Mouse (Mus musculus) lung, embryonic 16.5 days (tissue): ENCODE measurements around the gene S100pbp. TPM values are rescaled to one million over a fixed set of nuclear protein-coding genes. Genes with fewer than 3 reads are reported as not detected.
A peak's percentile ranks its signal among the peaks of the same experiment; 100 is the strongest.

Experiments used
- ATAC-seq: fragments of 200-750 bp; cut with Nextera tagmentation; 2 replicates; pipeline ENCODE4 v1.8.0; 2017; ENCODE audit warnings: low read depth, mild to moderate bottlenecking, moderate library complexity
- H3K27ac ChIP-seq: fragments of 300-500 bp; sonication (generic); 2 replicates; pipeline ENCODE4 v1.5.1; 2014; ENCODE audit warnings: mild to moderate bottlenecking, control low read depth, low read length
- H3K27me3 ChIP-seq: fragments of 300-500 bp; sonication (generic); 2 replicates; pipeline ENCODE4 v1.6.1; 2014; ENCODE audit warnings: low read depth, low read length, mixed read lengths; ENCODE audit not compliant: control insufficient read depth, insufficient read depth
- H3K36me3 ChIP-seq: fragments of 300-500 bp; sonication (generic); 2 replicates; pipeline ENCODE4 v1.6.1; 2014; ENCODE audit warnings: low read length; ENCODE audit not compliant: control insufficient read depth, insufficient read depth
- H3K4me1 ChIP-seq: fragments of 300-500 bp; sonication (generic); replicated peaks from 2 replicates; pipeline ENCODE4 v1.6.1; 2014; ENCODE audit warnings: low read length, mixed read lengths; ENCODE audit not compliant: control insufficient read depth, insufficient read depth
- H3K4me2 ChIP-seq: fragments of 300-500 bp; sonication (generic); 2 replicates; pipeline ENCODE4 v1.6.1; 2014; ENCODE audit warnings: low read depth, low read length, control low read depth
- H3K4me3 ChIP-seq: fragments of 300-500 bp; sonication (generic); 2 replicates; pipeline ENCODE4 v1.5.1; 2014; ENCODE audit warnings: mild to moderate bottlenecking, low read length, control low read depth
- H3K9ac ChIP-seq: fragments of 300-500 bp; sonication (generic); 2 replicates; pipeline ENCODE4 v1.6.1; 2014; ENCODE audit warnings: low read length, control low read depth
- H3K9me3 ChIP-seq: fragments of 300-500 bp; sonication (generic); 2 replicates; pipeline ENCODE4 v1.6.1; 2016; ENCODE audit warnings: low read length; ENCODE audit not compliant: control insufficient read depth
- WGBS: fragments of 180-500 bp; shearing (Covaris S2); extraction: QIAGEN DNeasy Blood & Tissue Kit; methylation state at CpG from one replicate; pipeline ENCODE4 v1.1.7; 2014; 5-methylcytosine and 5-hydroxymethylcytosine counted together
- polyA plus RNA-seq: library from polyadenylated mRNA; unstranded; fragments of >200 nt; fragmentation: Nextera tagmentation; extraction: Ambion mirVana; gene quantifications from 2 replicates; pipeline ENCODE4 v1.2.1, GENCODE M21; 2015

Gene S100pbp
- polyA plus RNA-seq, 1 experiment from 2014 or later: 15.8 TPM

GRCm38 (mm10) chr4:129172529-129172928, 17.0 kb downstream of the S100pbp start:
- Histone ChIP-seq H3K27me3 (no peaks in the 10 kb centered on the region), H3K27ac (no peak overlapping the region), H3K9me3 (peaks cover 2% of the 10 kb centered on the region; the same call in 1 of the 2 replicates), H3K4me2 (no peak overlapping the region), H3K9ac (no peak overlapping the region), H3K4me1 (no peaks in the 10 kb centered on the region), H3K36me3 (peaks cover 25% of the 10 kb centered on the region), H3K4me3 (no peak overlapping the region)
- WGBS: 56% methylated on average over 1 of the region's 1 CpGs
- no peak for ATAC-seq

- Histone ChIP-seq H3K27ac (no peak overlapping the region), H3K9ac (no peak overlapping the region), H3K4me2 (no peak overlapping the region), H3K27me3 (no peaks in the 10 kb centered on the region), H3K4me1 (peaks cover 4% of the 10 kb centered on the region; the same call in 1 of the 2 replicates), H3K36me3 (peaks cover 10% of the 10 kb centered on the region), H3K4me3 (no peak overlapping the region), H3K9me3 (no peaks in the 10 kb centered on the region)
- no peak for ATAC-seq
- WGBS: 93% methylated on average over 4 of the region's 4 CpGs
Observed at GRCm38 (mm10) chr4:129161581-129162255, 27.8 kb downstream of the S100pbp start.

- Histone ChIP-seq H3K27ac (no peak overlapping the region), H3K4me3 (no peak overlapping the region), H3K9me3 (no peaks in the 10 kb centered on the region), H3K27me3 (no peaks in the 10 kb centered on the region), H3K4me1 (peaks cover 4% of the 10 kb centered on the region; the same call in 1 of the 2 replicates), H3K4me2 (no peak overlapping the region), H3K9ac (no peak overlapping the region), H3K36me3 (peaks cover 10% of the 10 kb centered on the region)
- no peak for ATAC-seq
- WGBS: 93% methylated on average over 1 of the region's 1 CpGs
Observed at GRCm38 (mm10) chr4:129161076-129161475, 28.5 kb downstream of the S100pbp start.

GRCm38 (mm10) chr4:129158549-129158948, 31.0 kb downstream of the S100pbp start:
- H3K27me3 ChIP-seq: no peaks in the 10 kb centered on the region
- no peak overlapping the region for H3K4me2 ChIP-seq
- H3K36me3 ChIP-seq: peaks cover 10% of the 10 kb centered on the region
- no peaks in the 10 kb centered on the region for H3K9me3 ChIP-seq
- no peak overlapping the region for H3K9ac ChIP-seq
- no peak overlapping the region for H3K4me3 ChIP-seq
- H3K27ac ChIP-seq: no peak overlapping the region
- WGBS: 57% methylated on average over 3 of the region's 3 CpGs
- peaks cover 4% of the 10 kb centered on the region; the same call in 1 of the 2 replicates for H3K4me1 ChIP-seq
- ATAC-seq: no peak

GRCm38 (mm10) chr4:129157541-129157940, 32.0 kb downstream of the S100pbp start:
- peaks cover 16% of the 10 kb centered on the region for H3K36me3 ChIP-seq
- no peak overlapping the region for H3K4me2 ChIP-seq
- H3K9me3 ChIP-seq: no peaks in the 10 kb centered on the region
- peaks cover 4% of the 10 kb centered on the region; the same call in 1 of the 2 replicates for H3K4me1 ChIP-seq
- no peak overlapping the region for H3K4me3 ChIP-seq
- WGBS: 48% methylated on average over 5 of the region's 5 CpGs
- H3K9ac ChIP-seq: no peak overlapping the region
- ATAC-seq: no peak
- H3K27me3 ChIP-seq: no peaks in the 10 kb centered on the region
- H3K27ac ChIP-seq: no peak overlapping the region

- Histone ChIP-seq H3K36me3 (peaks cover 35% of the 10 kb centered on the region), H3K9me3 (no peaks in the 10 kb centered on the region), H3K9ac (no peak overlapping the region), H3K4me3 (no peak overlapping the region), H3K27ac (no peak overlapping the region), H3K4me2 (no peak overlapping the region), H3K4me1 (no peaks in the 10 kb centered on the region), H3K27me3 (no peaks in the 10 kb centered on the region)
- no peak for ATAC-seq
- WGBS: 58% methylated on average over 4 of the region's 4 CpGs
Observed at GRCm38 (mm10) chr4:129151276-129151811, 38.2 kb downstream of the S100pbp start.

- no peak for ATAC-seq
- H3K4me2 ChIP-seq: no peak overlapping the region
- H3K4me3 ChIP-seq: no peak overlapping the region
- no peak overlapping the region for H3K9ac ChIP-seq
- no peak overlapping the region for H3K27ac ChIP-seq
- H3K4me1 ChIP-seq: peaks cover 2% of the 10 kb centered on the region; the same call in 1 of the 2 replicates
- 80% methylated on average over 1 of the region's 1 CpGs for WGBS
- H3K36me3 ChIP-seq: peaks cover 25% of the 10 kb centered on the region
- H3K27me3 ChIP-seq: no peaks in the 10 kb centered on the region
- H3K9me3 ChIP-seq: no peaks in the 10 kb centered on the region
Observed at GRCm38 (mm10) chr4:129149321-129149720, 40.2 kb downstream of the S100pbp start.

GRCm38 (mm10) chr4:129147552-129148103, 41.9 kb downstream of the S100pbp start:
- peaks cover 20% of the 10 kb centered on the region for H3K36me3 ChIP-seq
- H3K27me3 ChIP-seq: no peaks in the 10 kb centered on the region
- no peak overlapping the region for H3K9ac ChIP-seq
- 68% methylated on average over 13 of the region's 13 CpGs for WGBS
- no peak overlapping the region for H3K4me2 ChIP-seq
- ATAC-seq: peak; percentile 82
- H3K4me1 ChIP-seq: peaks cover 2% of the 10 kb centered on the region; the same call in 1 of the 2 replicates
- H3K4me3 ChIP-seq: no peak overlapping the region
- peak overlapping the region; percentile 23 for H3K27ac ChIP-seq
- no peaks in the 10 kb centered on the region for H3K9me3 ChIP-seq

- WGBS: 40% methylated on average over 2 of the region's 2 CpGs
- Histone ChIP-seq H3K4me1 (peaks cover 2% of the 10 kb centered on the region; the same call in 1 of the 2 replicates), H3K27ac (no peak overlapping the region)
Observed at GRCm38 (mm10) chr4:129146392-129146791, 43.1 kb downstream of the S100pbp start.

More at GRCm38 (mm10) chr4:129146392-129146791, 43.1 kb downstream of the S100pbp start:
- Histone ChIP-seq H3K4me2 (no peak overlapping the region), H3K27me3 (no peaks in the 10 kb centered on the region), H3K9ac (no peak overlapping the region), H3K4me3 (no peak overlapping the region), H3K9me3 (no peaks in the 10 kb centered on the region), H3K36me3 (peaks cover 13% of the 10 kb centered on the region)
- no peak for ATAC-seq
